Mouse (Mus musculus) midbrain, embryonic 12.5 days (tissue): ENCODE measurements around the gene Cdx4. TPM values are rescaled to one million over a fixed set of nuclear protein-coding genes. Genes with fewer than 3 reads are reported as not detected.

Experiments
- ATAC-seq: fragments of 200-750 bp; cut with Nextera tagmentation; 2 replicates; pipeline ENCODE4 v1.8.0; 2017; ENCODE audit warnings: low read depth, moderate TSS enrichment, moderate library complexity; ENCODE audit not compliant: low FRiP score
- H3K27ac ChIP-seq: fragments of 300-500 bp; sonication (generic); replicated peaks from 2 replicates; pipeline ENCODE4 v1.5.1; 2016; ENCODE audit warnings: mild to moderate bottlenecking
- H3K27me3 ChIP-seq: fragments of 300-500 bp; sonication (generic); 2 replicates; pipeline ENCODE4 v1.6.1; 2016; ENCODE audit warnings: mild to moderate bottlenecking
- H3K36me3 ChIP-seq: fragments of 300-500 bp; sonication (generic); 2 replicates; pipeline ENCODE4 v1.6.1; 2016
- H3K4me1 ChIP-seq: fragments of 300-500 bp; sonication (generic); 2 replicates; pipeline ENCODE4 v1.6.1; 2016
- H3K4me2 ChIP-seq: fragments of 300-500 bp; sonication (generic); replicated peaks from 2 replicates; pipeline ENCODE4 v1.6.1; 2016; ENCODE audit warnings: mild to moderate bottlenecking, moderate library complexity
- H3K4me3 ChIP-seq: fragments of 300-500 bp; sonication (generic); 2 replicates; pipeline ENCODE4 v1.5.1; 2016; ENCODE audit warnings: mild to moderate bottlenecking
- H3K9ac ChIP-seq: fragments of 300-500 bp; sonication (generic); replicated peaks from 2 replicates; pipeline ENCODE4 v1.6.1; 2016; ENCODE audit warnings: mild to moderate bottlenecking, moderate library complexity
- H3K9me3 ChIP-seq: fragments of 300-500 bp; sonication (generic); 2 replicates; pipeline ENCODE4 v1.6.1; 2016; ENCODE audit warnings: mild to moderate bottlenecking
- WGBS: fragments of 180-500 bp; shearing (Covaris S2); methylation state at CpG from one replicate; pipeline ENCODE4 v1.1.7; 2016; 5-methylcytosine and 5-hydroxymethylcytosine counted together
- polyA plus RNA-seq: library from polyadenylated mRNA; unstranded; fragments of >200 nt; fragmentation: Nextera tagmentation; extraction: Ambion mirVana; gene quantifications from 2 replicates; pipeline ENCODE4 v1.2.1, GENCODE M21; 2016

Gene Cdx4
- polyA plus RNA-seq, 1 experiment from 2014 or later = not detected

DNA sequence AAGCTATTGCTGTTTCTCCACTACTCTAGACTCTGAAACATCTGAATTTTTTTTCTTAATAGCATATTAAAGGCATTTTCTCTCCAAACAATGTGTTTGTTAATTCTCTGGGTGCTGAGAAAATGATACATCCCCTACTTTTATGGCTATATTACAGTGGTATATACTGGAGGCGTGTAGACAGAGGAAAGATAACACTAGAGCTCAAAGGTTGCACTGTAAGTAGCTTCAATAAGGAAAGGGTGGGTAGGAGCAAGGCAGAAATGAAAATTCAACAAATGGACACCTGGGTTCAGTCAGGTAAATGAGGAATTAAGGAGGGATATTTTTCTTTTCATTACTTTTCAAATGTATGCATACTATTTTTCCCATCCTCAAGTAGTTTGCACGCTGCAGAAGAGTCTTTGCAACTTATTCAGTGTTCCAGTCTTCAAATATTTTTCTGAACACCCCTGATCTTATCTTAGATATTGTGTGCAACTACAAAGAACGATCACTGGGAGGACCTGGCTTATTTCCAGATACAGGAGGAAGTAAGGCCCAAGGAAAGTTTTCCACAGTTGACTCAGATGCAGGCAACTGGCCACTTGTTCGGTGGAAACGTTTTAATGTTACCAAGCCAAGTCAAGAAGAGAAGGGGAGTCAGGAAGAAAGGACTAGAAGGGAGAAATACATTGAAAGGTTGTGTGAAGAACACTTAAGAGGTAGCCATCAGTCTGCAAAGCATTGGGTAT, 10.1 kb downstream of the Cdx4 start:
- H3K27ac ChIP-seq = no peak overlapping the region
- H3K27me3 ChIP-seq = peaks cover 52% of the 10 kb centered on the region
- H3K4me2 ChIP-seq = no peak overlapping the region
- H3K4me1 ChIP-seq = no peaks in the 10 kb centered on the region
- H3K4me3 ChIP-seq = no peak overlapping the region
- ATAC-seq = no peak
- 78% methylated on average over 5 of the region's 5 CpGs for WGBS
- H3K9me3 ChIP-seq = no peaks in the 10 kb centered on the region
- H3K9ac ChIP-seq = no peak overlapping the region
- H3K36me3 ChIP-seq = no peaks in the 10 kb centered on the region

DNA sequence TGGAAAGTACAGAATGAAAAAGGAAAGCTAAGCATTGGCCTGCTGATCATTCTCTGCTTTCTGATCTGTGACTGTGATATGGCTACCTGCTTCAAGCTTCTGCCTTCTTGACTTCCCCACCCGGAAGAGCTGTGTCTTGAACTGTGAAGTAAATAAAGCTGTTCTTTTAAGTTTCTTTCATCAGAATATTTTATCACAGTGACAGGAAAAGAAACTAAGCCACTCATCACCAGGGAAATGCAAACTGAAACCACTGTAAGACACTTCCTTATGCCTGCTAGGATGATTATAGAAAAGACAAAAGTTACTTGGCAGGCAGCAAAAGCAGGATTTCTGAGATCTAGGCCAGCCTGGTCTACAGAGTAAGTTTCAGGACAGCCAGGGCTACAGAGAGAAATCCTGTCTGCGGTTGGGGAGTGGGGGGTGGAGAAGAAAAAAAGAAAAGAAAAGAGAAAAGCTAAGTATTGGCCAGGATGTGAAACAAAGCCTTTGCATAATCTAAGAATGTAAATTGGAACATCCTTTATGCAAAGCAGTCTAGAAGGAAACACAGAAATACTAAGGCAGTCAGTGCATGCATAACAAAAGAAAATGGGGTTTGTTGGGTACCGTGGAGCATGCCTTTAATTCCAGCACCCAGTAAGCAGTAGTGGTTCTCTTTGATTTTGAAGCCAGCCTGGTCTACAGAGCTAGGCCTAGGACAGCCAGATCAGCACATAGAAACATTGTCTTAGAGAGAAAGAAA, 20.3 kb downstream of the Cdx4 start:
- H3K36me3 ChIP-seq = no peaks in the 10 kb centered on the region
- ATAC-seq = no peak
- no peak overlapping the region for H3K27ac ChIP-seq
- H3K4me1 ChIP-seq = no peaks in the 10 kb centered on the region
- H3K4me3 ChIP-seq = no peak overlapping the region
- no peak overlapping the region for H3K4me2 ChIP-seq
- 55% methylated on average over 3 of the region's 3 CpGs for WGBS
- H3K9ac ChIP-seq = no peak overlapping the region
- H3K9me3 ChIP-seq = no peaks in the 10 kb centered on the region
- peaks cover 27% of the 10 kb centered on the region for H3K27me3 ChIP-seq

DNA sequence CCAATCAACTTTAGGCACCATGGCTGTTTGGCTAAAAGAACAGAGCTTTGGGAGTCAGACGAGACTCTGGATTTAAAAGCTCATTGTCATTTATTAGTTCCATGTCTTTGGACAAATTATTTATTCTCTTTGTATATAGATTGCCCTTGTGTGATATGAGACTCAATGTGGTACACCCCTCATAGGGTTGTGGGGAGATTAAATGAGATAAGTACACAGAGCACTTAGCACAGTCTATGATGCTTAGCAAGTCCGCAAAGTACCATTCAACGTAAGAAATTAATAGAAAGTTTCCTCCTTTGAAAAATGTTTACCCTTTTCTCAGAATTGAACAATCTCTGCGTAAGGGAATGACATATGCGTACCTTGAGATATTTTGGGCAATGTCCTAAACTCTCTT, 34.6 kb downstream of the Cdx4 start:
- Histone ChIP-seq H3K27me3 (peaks cover 49% of the 10 kb centered on the region), H3K4me1 (no peaks in the 10 kb centered on the region), H3K36me3 (no peaks in the 10 kb centered on the region), H3K9ac (no peak overlapping the region), H3K9me3 (no peaks in the 10 kb centered on the region), H3K4me2 (peak overlapping the region; percentile 51), H3K27ac (no peak overlapping the region), H3K4me3 (peak overlapping the region; percentile 59)
- WGBS = 50% methylated on average over 5 of the region's 5 CpGs
- peak; percentile 72 for ATAC-seq

- H3K36me3 ChIP-seq = no peaks in the 10 kb centered on the region
- H3K4me1 ChIP-seq = no peaks in the 10 kb centered on the region
- peak within 1 kb of the TSS; percentile 51 for H3K4me2 ChIP-seq
- peaks cover 49% of the 10 kb centered on the region for H3K27me3 ChIP-seq
- H3K9me3 ChIP-seq = no peaks in the 10 kb centered on the region
- H3K4me3 ChIP-seq = peak within 1 kb of the TSS; percentile 59
- WGBS = 17% methylated on average over 34 of the region's 34 CpGs
- H3K27ac ChIP-seq = peak within 1 kb of the TSS; percentile 46
- peak; percentile 96 for ATAC-seq
- H3K9ac ChIP-seq = peak within 1 kb of the TSS; percentile 75
These were observed 35.1 kb downstream of the Cdx4 start, which contains the start of gene Chic1 for GRCm38 (mm10) chrX:103356287-103356686. TSS of gene Chic1 (plus strand) at chrX:103356476.

- peak overlapping the region; percentile 75 for H3K9ac ChIP-seq
- peak overlapping the region; percentile 59 for H3K4me3 ChIP-seq
- H3K36me3 ChIP-seq = no peaks in the 10 kb centered on the region
- no peaks in the 10 kb centered on the region for H3K4me1 ChIP-seq
- peak overlapping the region; percentile 46 for H3K27ac ChIP-seq
- ATAC-seq = peak; percentile 81
- peak overlapping the region; percentile 51 for H3K4me2 ChIP-seq
- H3K27me3 ChIP-seq = peaks cover 48% of the 10 kb centered on the region
- WGBS = 14% methylated on average over 24 of the region's 24 CpGs
- no peaks in the 10 kb centered on the region for H3K9me3 ChIP-seq
These were observed 35.6 kb downstream of the Cdx4 start for GRCm38 (mm10) chrX:103356761-103357236.

- peaks cover 29% of the 10 kb centered on the region for H3K27me3 ChIP-seq
- no peak overlapping the region for H3K4me2 ChIP-seq
- no peak for ATAC-seq
- no peak overlapping the region for H3K27ac ChIP-seq
- H3K4me3 ChIP-seq = no peak overlapping the region
- no peaks in the 10 kb centered on the region for H3K9me3 ChIP-seq
- H3K9ac ChIP-seq = no peak overlapping the region
- H3K4me1 ChIP-seq = no peaks in the 10 kb centered on the region
- WGBS = 54% methylated on average over 5 of the region's 5 CpGs
- no peaks in the 10 kb centered on the region for H3K36me3 ChIP-seq
These were observed 45.0 kb downstream of the Cdx4 start for GRCm38 (mm10) chrX:103366201-103366600.

GRCm38 (mm10) chrX:103368650-103369049, 47.5 kb downstream of the Cdx4 start:
- H3K4me3 ChIP-seq = no peak overlapping the region
- 66% methylated on average over 3 of the region's 3 CpGs for WGBS

GRCm38 (mm10) chrX:103371221-103371620, 50.0 kb downstream of the Cdx4 start:
- Histone ChIP-seq H3K4me2 (no peak overlapping the region), H3K9me3 (no peaks in the 10 kb centered on the region), H3K4me1 (no peaks in the 10 kb centered on the region), H3K4me3 (no peak overlapping the region), H3K36me3 (no peaks in the 10 kb centered on the region), H3K9ac (no peak overlapping the region), H3K27ac (no peak overlapping the region), H3K27me3 (peaks cover 32% of the 10 kb centered on the region)
- no peak for ATAC-seq
- WGBS = 79% methylated on average over 2 of the region's 2 CpGs

More at GRCm38 (mm10) chrX:103368650-103369049, 47.5 kb downstream of the Cdx4 start:
- H3K36me3 ChIP-seq = no peaks in the 10 kb centered on the region
- H3K9me3 ChIP-seq = no peaks in the 10 kb centered on the region
- H3K4me1 ChIP-seq = no peaks in the 10 kb centered on the region
- no peak overlapping the region for H3K4me2 ChIP-seq
- H3K27ac ChIP-seq = no peak overlapping the region
- H3K27me3 ChIP-seq = peaks cover 24% of the 10 kb centered on the region
- no peak overlapping the region for H3K9ac ChIP-seq
- no peak for ATAC-seq

DNA sequence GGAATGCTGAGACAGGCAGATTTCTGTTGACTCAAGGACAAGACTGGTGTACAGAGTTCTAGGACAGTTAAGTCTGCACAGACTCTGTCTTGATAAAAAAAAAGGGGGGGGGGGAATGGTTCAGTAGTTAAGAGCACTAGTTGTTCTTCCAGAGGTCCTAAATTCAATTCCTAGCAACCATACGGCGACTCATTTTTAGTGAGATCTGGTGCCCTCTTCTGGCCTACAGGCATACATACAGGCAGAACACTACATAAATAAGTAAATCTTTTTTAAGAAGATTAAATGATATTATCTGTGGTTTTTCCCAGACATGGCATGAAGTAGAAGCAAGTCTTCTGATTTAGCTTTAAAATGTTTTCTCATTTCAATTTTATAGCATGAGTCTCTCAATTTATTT, 50.4 kb downstream of the Cdx4 start:
- WGBS = 45% methylated on average over 2 of the region's 2 CpGs
- ATAC-seq = no peak
- H3K4me3 ChIP-seq = no peak overlapping the region

DNA sequence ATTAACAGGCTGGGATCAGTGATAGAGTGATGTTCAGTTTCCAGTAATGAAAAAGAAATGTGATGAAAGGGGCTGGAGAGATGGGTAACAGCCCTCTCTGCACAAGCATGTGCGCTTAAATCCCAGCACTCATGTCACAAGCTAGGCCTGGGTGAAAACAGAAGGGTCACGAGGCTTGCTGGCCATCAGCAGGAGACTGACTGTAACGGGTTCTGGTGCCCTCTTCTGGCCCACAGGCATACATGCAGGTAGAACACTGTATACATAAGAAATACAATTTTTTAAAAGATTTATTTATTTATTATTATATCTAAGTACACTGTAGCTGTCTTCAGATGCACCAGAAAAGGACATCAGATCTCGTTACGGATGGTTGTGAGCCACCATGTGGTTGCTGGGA, 53.1 kb downstream of the Cdx4 start:
- H3K27me3 ChIP-seq = peaks cover 29% of the 10 kb centered on the region
- H3K4me3 ChIP-seq = no peak overlapping the region
- H3K4me1 ChIP-seq = no peaks in the 10 kb centered on the region
- WGBS = 60% methylated on average over 5 of the region's 5 CpGs
- no peak overlapping the region for H3K9ac ChIP-seq
- H3K9me3 ChIP-seq = no peaks in the 10 kb centered on the region
- no peak overlapping the region for H3K27ac ChIP-seq
- H3K4me2 ChIP-seq = no peak overlapping the region
- ATAC-seq = no peak
- no peaks in the 10 kb centered on the region for H3K36me3 ChIP-seq

More for the DNA sequence above, 50.4 kb downstream of the Cdx4 start:
- Histone ChIP-seq H3K4me2 (no peak overlapping the region), H3K4me1 (no peaks in the 10 kb centered on the region), H3K27ac (no peak overlapping the region), H3K9me3 (no peaks in the 10 kb centered on the region), H3K9ac (no peak overlapping the region), H3K27me3 (peaks cover 34% of the 10 kb centered on the region), H3K36me3 (no peaks in the 10 kb centered on the region)
